Mouse (Mus musculus) kidney, adult 2 months (tissue): ENCODE results near the gene Nmnat2.

Experiments used
- CTCF ChIP-seq: fragments of 200-500 bp; conservative IDR thresholded peaks from 2 replicates; pipeline ENCODE4 v1.5.1; 2011; ENCODE audit warnings: low read depth, mild to moderate bottlenecking, control low read depth, low read length, moderate library complexity, mixed read lengths; ENCODE audit not compliant: insufficient read depth, insufficient read length
- POLR2A ChIP-seq: fragments of 200-500 bp; IDR thresholded peaks from one replicate; pipeline ENCODE4 v1.6.1; 2011; ENCODE audit warnings: low read depth, low read length, control low read depth

GRCm38 (mm10) chr1:153031345-153031744 lies 76.6 kb downstream of the Nmnat2 start:
- TF ChIP-seq CTCF (no peak), POLR2A (no peak)
